Mouse (Mus musculus) testis, adult 2 months (tissue): ENCODE measurements at regions not wholly inside any gene's neighbourhood (a gene's known extent, or its start where the extent isn't known, plus 50 kb on each side); places are given as distances from the start of the nearest gene placed in this dataset.

Experiments used
- CTCF ChIP-seq: fragments of 200-500 bp; IDR thresholded peaks from 2 replicates; pipeline ENCODE4 v1.5.1; 2012; ENCODE audit warnings: low read depth, mild to moderate bottlenecking, inconsistent platforms, low read length, moderate library complexity; ENCODE audit not compliant: control insufficient read depth, insufficient read depth, insufficient replicate concordance
- POLR2A ChIP-seq: fragments of 200-500 bp; IDR thresholded peaks from 2 replicates; pipeline ENCODE4 v1.6.1; 2012; ENCODE audit warnings: low read depth, mild to moderate bottlenecking, inconsistent platforms, low read length, moderate library complexity; ENCODE audit not compliant: control insufficient read depth

- TF ChIP-seq POLR2A, result no peak
- TF ChIP-seq CTCF, result no peak
These were observed 99.9 kb upstream of the Acsl4 start for GRCm38 (mm10) chrX:142490093-142490717.
